Mouse (Mus musculus) layer of hippocampus, postnatal 25 days (tissue): ENCODE results near the gene Map3k11. TPM values are rescaled to one million over a fixed set of nuclear protein-coding genes. Genes with fewer than 3 reads are reported as not detected.

ENCODE experiments used
- DNase-seq, 2 experiments: peaks; one replicate each; pipeline ENCODE4 v3.0.0; 2022; ENCODE audit warnings: mixed read lengths in 2 of 2, low spot score in 1 of 2; ENCODE audit errors: extremely low spot score in 1 of 2
- total RNA-seq, 2 experiments: library from RNA; stranded (reverse); gene quantifications; 2 replicates each; pipeline ENCODE4 v1.2.3; 2021

Map3k11 gene
- 10 to 100 TPM; 17.4 to 21.1 TPM for total RNA-seq

DNA sequence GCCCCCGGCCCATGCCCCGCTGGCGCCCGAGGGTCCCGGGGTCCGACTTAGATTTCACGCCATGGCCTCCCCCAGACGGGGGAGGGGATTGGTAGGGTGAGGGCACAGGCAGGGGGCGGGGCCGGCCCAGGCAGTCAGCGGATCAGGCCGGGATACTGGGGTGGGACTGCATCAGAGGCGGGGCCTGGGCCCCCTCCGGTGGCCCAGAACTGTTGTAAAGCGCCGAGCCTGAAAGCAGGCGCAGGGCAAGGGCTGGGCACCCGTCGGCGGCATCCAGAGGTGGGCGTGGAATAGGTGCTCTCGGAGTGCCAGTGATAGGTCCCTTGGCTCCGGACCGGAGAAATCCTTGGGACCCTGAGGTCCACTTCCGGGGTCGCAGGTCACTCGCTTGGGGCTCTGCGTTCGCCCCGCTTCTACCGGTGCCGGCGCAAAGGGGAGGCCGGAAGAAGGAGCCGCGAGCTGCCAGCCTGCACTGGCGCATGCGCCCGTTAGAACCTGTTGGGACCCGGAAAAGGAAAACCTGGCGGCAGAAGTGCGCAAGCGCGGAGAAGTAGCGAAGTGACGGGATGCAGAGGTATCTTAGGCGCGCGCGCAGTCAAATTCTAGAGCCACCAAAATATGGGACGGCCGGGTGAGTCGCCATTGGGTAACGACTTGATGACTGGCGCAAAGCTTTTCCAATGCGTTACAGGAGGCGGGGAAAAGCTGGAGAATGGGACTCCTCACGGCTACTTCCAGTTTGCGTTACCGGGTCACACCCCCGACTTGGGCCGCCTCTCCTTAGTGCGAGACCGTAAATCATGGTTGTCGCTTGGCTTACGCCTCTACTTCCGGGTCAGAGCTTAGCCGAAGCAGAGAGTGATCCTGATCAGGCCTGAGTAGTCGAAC is at the start of gene Map3k11, which contains the start of gene Pcnx3:
Gene Map3k11 (plus strand): TSS at position 543 of the 888 bp plus-strand sequence.
Gene Pcnx3 (minus strand): TSS at position 709 of the 888 bp plus-strand sequence.
- DNase-seq, result peak; percentile 92 to 93

DNA sequence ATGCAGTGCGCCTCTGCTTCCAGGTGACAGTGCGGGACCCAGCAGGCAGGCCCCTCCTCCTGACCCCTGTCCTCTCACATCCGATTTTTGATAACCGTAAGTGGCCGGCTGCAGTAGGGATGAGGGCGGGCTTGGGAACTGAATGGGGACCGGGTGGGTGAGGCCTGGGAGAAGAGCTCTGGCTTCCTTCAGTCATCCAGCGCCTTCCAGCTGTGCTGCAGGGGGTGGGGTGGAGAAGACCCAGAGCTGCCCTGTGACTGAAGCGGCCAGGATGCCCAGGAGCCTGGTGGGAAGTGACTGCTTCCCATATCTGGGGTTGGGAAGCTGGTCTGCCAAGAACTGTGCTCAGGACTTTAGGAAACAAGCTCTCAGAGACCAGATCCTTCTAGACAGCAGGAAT is 48.2 kb upstream of the Map3k11 start:
- no peak for DNase-seq

DNA sequence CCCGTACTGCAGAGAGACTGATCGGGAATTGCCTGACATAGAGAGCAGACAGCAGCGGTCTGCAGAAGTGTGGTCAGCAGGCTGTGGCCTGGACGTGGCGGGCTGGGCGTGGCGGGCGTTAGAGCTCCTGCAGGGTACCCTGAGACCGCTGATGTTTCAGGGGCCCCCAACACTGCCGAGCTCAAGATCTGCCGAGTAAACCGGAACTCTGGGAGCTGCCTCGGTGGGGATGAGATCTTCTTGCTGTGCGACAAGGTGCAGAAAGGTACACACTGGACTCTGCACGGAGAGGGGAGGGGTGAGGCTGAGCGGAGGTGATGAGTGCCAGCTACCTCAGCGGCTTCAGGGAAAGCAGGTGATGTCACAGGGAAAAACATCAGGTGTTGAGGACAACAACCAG is 47.5 kb upstream of the Map3k11 start:
- no peak for DNase-seq

DNA sequence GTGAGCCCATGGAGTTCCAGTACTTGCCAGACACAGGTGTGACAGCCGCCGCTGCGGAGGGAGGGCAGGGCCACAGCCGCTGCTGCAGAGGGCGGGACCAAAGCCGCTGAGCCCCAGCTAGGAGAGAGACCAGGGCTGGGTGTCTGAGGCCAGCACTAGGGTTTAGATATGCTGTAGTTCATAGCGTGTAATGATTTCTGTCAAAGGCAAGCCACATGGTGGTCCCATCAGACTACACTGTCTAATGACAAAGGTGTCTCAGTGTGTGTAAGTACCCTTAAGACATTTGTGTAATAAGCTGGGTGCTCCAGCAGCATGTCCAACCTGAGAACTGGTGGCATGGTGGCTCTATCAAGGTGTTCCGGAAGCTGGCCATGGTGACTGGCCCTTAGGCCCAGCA is 46.9 kb upstream of the Map3k11 start:
- DNase-seq, result no peak

DNA sequence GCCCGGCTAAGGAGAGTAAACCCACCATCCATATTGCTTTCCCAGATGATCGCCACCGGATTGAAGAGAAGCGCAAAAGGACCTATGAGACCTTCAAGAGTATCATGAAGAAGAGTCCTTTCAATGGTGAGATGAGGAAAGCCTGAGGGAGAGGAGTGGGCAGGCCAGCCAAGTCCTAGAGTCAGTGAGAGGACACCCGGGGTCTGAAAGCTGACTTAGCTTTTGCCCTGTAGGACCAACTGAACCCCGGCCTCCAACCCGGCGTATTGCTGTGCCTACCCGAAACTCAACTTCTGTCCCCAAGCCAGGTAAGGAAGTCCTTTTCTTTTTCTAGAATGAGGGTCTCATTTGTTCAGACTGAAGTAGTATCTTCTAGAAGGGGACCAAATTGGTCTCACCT is 43.3 kb upstream of the Map3k11 start:
- no peak for DNase-seq

DNA sequence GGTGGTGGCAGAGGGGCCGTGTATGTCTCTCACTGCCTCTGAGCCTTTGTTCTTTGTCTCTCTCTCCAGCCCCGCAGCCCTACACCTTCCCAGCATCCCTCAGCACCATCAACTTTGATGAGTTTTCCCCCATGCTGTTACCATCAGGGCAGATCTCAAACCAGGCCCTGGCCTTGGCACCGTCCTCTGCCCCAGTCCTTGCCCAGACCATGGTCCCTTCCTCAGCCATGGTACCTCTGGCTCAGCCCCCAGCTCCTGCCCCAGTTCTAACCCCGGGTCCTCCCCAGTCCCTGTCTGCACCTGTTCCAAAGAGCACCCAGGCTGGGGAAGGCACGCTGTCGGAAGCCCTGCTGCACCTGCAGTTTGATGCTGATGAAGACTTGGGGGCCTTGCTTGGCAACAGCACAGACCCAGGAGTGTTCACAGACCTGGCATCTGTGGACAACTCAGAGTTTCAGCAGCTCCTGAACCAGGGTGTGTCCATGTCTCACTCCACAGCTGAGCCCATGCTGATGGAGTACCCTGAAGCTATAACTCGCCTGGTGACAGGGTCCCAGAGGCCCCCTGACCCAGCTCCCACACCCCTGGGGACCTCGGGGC is 41.7 kb upstream of the Map3k11 start:
- no peak for DNase-seq

DNA sequence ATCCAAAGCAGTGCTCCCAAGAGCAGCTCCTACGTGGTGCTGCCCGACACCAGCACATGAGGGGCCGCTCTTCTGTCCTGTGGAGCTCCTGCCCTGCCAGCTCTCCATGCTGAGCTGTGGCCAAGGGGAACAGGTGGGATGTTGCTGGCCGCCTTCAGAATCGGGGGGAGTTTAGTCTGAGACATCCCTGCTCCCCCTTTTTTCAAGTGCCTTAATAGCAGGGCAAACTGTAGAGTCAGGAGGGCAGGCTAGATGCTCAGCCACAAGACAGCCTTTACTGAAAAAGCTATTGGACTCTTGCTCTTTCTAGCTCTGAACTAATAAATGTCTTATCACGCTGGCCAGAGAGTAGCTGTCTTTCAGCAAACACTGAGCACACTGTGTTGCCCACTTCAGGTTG is 40.8 kb upstream of the Map3k11 start:
- DNase-seq, result no peak

DNA sequence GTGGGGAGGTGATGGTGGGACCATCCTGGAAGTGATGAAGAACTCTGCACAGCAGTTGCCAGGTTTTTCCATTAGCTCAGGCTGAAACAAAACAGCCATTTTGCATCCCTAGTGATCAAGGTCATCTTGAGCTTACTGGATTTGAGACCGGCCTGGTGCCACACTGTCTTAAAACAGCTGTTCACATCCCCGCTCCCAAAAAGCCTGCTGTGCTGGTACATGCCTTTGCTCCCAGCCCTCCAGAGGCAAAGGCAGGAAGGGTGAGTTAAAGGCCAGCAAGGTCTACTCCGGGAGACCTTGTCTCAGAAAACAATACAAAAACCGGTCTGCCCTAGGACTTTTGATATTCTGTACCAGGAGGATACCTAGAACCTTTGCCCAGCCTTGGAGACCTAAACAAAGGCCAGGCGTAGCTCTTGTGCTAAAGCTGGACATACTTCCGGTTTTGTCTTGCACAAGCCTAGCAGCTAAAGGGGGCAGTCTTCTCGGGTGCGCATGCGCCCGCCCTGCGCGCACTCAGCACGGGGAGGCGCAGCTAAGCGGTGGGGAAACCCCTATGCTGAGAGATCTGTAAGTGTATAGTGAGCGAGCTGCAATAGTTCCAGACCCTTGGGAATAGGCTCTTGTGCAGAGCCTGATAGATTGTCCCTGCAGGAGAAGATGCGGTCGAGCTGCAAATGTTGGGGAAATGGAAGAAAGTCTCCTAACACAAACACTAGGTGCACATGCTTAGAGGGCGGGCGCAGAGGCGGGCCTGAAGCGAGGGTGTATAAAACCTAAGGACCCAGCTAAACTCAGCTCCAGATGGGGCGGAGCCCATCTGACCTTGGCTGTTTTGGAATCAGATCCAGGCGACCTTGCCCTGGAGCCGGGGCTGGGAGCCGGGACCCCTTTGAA is 39.9 kb upstream of the Map3k11 start:
- peak; percentile 64 to 75 for DNase-seq

DNA sequence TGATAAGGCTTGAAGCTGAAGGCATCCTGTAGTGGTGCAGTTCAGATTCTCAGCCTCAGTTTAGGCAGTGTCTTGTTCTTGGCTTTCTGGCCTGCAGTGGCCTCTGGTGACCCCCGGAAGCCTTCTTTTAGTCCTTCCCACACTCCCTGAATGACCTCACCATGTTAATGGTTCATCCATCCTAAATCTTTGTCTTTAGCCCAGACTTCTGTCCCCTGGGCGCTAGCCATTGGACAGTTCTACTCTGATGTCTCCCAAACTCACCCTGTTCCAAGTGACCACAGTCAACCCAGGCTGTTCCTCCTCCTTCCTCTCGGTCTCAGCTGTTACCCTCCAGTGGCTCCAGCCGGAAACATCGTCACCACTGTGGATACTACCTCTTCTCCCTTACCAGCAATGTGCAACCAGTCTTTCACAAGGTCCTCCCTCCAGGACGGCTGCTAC is 39.2 kb upstream of the Map3k11 start:
- no peak for DNase-seq

DNA sequence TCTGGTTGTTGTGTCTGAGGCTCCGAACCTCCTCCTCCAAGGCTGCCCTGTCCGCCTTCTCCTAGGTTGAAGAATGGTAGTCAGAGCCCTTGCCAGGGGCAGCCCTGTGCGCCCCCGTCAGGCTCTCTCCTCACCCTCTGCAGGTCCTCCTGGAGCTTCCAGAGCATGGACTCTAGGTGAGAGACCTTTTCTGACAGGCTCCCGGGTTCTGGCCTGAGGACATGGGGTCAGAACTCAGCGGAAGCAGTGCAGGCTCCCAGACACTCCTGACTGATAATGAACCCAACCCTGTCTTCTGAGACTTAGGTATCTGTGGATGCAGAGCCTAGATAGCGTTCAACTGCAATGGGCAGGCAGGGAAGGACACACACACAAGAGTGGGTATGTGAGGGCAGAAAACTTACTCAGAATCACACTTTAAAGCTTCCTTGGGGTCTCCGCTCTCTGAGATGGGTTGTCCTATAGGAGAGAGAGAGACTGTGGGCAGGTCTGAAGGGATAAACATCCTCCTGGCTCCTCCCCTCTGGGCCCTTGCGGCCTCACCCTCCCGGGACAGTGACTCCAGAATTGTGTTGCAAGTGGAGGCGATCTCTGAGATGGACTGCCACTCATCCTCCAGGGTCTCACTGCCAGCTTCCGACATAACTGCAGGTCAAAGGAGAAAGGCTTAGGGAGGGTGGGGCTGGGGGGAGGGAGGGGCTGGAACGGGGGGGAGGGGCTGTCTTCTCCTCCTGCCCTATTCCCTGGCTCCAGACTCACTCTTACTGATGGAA is 36.9 kb upstream of the Map3k11 start:
- no peak for DNase-seq

DNA sequence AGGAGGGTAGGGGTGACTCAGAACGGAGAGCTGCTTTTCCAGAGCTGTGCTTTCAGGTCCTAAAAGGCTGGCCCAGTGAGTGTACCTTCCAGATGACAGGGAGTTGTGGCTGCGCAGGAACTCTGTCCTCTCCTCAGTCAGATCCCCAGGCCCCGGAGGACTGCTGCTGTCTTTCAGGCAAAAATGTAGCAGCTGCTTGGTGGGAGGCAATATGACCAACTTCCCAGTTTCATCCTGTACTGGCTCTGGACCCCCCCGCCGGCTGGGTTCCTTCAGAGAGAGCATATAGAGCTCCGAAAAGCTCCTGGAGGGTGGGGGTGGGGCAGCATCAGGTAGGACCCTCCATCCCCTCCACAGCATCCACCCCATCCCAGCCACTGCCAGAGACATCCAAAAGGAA is 36.0 kb upstream of the Map3k11 start:
- no peak for DNase-seq

DNA sequence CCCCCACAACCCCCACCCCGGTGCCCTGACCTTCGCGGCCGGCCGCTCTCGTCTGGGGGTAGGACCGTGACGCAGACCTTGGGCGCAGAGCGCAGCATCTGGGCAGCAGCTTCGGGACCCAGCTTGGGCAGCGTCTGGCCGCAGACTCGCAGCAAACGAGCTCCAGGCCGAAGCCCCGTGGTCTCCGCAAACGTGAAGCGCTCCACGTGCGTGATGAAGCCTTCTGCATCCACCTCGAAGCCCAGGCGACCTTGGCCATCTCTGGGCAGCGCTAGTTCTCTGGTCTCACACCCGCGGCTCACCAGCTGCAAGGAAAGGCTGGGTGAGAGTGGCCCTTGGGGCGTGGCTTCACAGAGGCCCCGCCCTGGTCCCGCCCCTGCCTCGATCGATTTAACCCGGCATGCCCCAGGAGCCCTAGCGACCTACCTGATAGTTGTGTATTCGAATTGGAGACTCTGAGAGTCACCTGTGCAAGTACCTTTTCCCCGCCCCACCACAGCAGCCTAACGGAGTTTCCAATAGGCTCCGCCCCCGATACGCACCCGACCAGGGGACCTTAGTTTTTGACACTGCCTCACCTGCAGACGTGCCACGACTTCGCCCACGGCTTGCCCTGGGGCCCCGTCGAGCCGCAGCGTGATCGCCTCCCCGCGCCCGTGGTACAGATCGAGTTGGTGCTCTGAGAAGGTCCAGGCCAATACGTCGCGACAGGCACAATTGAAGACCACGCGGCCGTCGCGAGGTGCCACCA is 34.4 kb upstream of the Map3k11 start:
- no peak for DNase-seq

DNA sequence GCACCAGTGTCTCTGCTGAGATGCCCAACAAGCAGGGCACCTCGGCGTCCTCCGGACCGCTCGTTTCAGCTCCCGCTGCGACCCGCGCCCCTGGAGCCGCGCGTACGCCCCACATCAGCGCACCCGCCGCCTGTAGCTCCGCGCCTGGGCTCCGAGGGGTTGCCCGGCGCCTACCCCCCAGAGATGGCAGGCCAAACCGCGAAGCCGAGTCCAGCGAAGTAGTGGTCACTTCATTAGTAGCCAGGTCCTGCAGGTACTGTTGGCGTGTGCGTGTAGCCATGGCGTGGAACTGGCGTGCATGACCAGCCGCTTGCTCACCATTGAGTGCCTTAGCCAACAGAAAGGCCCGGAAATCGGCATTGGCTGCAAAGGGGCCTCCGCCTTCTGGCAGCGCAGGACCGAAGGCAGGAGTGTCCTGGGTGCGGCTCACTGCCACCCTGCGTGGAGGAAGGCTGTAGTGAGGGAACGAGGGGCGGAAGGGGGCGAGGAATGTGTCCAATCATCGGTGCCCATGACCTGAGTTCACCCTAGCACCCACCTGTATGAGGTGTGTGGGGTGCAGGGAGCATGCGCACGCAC is 33.7 kb upstream of the Map3k11 start:
- no peak for DNase-seq

DNA sequence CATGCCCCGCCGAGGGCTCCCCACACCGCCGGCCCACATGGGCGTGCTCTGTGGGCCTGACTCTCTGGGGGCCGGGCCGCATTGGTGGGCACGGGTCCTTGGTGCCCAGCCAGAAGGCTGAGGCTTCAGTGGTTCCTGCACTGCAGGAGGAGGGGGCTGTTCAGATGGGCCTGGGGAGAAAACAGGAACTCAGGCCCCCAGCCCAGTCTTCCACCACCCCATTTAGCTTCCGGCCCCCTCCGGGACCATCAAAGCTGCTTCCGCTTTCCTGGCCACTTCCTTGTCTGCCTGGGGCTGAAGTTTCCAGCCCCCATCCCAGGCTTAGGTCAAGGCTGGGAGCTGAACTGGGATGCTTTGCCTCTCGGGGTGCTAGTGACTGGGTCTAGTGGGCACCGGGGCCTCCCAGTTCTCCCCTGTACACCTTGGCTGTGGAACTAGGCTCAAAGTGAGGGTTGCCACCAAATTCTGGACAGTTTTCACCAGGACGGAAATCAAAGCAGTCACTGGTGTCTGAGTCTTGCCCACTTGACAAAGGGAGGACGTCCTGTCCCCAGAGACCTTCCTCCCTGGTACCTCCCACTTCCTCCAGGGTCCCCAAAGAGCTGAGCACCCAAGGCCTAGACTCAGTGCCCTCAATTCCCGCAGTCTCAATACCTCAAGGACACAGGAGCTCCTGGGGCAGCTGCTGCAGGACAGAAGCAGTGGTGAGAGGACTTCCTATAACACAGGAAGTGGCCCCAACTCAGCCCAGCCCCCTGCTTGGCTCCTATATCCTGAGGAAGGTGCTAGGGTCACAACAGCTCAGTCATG is 27.4 kb upstream of the Map3k11 start:
- DNase-seq, result no peak

DNA sequence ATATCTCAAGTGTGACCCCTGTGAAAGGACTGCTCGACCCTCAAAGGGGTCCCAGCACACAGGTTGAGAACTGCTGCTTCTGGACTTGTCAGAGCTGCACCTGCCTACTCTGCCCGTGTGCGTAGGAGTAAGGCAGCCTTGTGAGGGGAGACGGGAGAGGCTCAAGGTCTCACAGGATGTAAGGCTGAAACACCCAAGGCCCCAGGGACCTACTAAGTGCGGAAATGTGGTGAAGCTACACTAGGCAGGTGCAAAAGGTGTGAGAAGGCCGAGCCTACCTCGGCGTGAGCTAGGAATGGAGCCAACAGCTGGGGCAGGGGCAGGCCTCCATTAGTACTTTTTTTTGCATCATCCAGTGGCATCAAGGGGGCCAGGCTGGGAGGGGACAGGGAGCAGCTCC is 26.2 kb upstream of the Map3k11 start:
- DNase-seq, result no peak

DNA sequence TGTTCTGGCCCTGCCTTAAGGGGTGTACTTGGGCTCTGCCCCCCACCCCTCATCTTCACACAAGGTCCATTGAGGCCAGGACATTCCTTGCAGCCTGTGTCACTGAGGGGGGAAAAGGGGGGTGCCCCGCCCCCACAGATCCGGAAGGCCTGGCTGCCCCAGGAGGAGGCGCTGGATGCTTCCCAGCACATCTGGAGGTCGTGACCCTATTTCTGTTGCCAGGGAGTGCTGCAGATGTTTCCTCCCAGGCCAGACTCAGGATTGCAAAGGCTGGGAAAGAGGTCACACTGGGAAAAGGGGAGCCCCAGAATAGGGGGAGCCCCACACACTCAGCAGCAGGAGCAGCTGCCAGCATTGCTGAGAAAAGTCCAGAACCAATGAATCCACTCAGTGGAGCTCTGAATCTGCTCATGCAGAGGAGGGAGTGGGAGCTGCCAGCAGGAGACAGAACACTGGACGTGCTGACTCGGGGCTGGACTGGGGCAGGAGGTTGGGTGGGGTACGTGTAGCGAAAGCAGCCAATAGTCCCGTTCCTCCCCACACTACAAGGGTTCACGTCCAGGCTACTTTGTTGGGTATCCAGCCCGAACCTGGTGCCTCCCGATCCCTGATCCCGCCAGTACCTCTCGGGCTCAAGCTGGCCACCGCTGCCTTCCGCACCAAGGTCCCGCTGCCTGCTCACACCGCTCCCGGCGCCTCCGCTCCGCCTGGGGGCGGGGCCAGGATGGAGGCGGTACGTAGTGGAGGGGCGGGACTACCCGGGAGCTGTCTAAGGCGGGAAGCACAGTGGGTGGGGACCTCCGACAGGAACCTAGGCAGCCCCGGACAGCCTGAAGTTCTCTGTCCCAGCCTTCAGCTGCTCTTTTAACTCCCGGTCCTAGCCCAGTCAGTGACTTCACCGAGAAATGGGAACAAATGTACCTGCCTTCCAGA is 25.3 kb upstream of the Map3k11 start, which contains the start of gene Sipa1:
Gene Sipa1 (minus strand): TSS at position 727 of the 933 bp plus-strand sequence.
- peak; percentile 59 to 67 for DNase-seq

DNA sequence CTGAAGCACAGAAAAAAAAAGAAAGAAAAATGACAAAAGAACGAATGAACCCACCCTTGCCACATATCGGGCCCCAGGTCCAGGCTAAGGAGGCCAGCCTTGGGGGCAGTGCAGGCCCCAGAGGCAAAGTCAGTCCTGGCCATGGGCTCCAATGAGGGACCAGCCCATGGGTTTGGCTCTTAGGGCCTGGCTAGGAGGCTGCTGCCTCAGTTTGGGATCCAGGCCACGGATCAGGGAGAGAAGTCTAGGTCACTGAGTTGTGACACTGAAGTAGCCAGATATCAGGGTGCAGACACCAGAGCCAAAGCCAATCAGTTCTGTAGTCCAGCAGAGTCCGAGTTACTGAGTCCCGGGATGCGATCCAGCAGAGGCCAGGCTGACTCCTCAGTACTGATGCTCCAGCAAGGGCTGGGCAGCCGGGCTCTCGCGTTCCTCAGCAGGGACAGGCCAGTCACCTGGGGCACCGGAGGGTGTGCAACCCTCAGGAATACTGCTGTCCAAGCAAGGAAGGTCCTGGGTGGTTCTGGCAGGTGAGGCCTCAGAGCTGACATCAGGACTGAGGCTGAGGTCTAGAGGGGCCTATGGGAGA is 23.8 kb upstream of the Map3k11 start:
- DNase-seq, result no peak
